Mouse (Mus musculus) brain, adult 2 months (tissue): ENCODE data around the gene Olfr814.
"Not testable (repeated sequence)": the region's sequence is repeated elsewhere in the genome, so short reads cannot be mapped to it uniquely, and the experiment has no call there.

Experiments used
- DNase-seq: peaks from one replicate; pipeline ENCODE4 v3.0.0; 2011; ENCODE audit warnings: low read depth, low spot score

Olfr814 gene

DNA sequence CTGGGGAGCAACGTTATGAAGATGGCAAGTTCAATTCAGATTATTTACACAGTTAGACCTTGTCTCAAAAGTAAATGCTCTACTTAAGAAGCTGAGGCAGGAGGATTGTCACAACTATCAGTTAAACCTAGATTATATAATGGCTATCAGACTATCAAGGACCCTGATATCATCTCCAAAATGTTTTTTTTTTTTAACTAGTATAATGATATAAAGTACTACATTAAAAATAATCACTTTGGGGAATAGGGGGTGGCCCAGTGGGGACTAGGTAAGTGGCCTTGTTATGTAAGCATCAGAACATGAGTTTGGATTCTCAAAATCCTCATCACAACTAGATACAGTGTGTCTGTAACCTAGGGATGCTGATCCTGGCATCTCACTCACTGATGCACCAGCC lies at the start of gene Olfr814:
Gene Olfr814 (minus strand): TSS at position 101 of the 400 bp plus-strand sequence.
- not testable (repeated sequence) for DNase-seq

GRCm38 (mm10) chr10:129915497-129915896 lies 35.8 kb upstream of the Olfr814 start, which contains the start of gene Olfr816:
Olfr816 (minus strand) TSS chr10:129915597.
- DNase-seq: no peak

DNA sequence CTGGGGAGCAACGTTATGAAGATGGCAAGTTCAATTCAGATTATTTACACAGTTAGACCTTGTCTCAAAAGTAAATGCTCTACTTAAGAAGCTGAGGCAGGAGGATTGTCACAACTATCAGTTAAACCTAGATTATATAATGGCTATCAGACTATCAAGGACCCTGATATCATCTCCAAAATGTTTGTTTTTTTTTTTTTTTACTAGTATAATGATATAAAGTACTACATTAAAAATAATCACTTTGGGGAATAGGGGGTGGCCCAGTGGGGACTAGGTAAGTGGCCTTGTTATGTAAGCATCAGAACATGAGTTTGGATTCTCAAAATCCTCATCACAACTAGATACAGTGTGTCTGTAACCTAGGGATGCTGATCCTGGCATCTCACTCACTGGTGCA lies 26.1 kb upstream of the Olfr814 start, which contains the start of gene Olfr815:
Gene Olfr815 (minus strand): TSS at position 101 of the 400 bp plus-strand sequence.
- DNase-seq: not testable (repeated sequence)

DNA sequence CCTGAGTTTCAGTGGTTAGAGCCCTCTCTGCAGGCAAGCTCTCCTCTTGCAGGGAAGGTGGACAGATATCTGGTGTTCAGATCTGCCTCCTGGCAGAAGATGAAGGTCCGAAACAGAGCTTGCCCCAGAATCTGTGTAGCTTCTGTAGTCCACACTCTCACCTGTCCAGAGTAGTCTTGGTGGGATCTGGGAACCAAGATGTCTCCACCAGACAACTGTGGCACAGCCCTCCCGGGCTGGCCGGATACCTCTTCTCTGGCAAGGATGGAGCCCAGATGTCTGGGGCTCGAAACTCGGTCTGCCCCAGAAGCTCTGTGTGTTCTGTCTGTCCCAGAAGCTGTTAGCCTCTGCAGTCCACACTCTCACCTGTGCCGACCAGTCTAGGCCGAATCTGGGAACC lies 6.3 kb upstream of the Olfr814 start:
- DNase-seq: no peak

DNA sequence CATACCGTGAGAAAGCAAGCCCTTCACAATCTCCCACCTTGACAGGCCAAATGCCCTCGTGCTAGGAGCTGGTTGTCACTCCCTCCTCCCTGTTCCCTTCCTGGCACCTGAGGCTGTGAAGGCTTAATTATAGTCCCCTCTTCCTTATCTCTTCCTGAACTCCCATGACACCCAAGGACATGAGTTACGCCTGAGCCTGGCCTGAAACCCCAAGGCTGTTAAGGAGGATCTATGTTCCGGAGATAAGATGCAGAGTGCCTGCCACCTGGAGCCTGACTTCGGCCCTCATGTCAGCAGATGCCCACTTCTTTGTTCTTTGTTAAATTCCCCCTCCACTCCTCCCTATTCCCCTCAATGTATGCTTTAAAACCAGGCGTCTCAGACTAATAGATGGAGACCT lies 5.8 kb upstream of the Olfr814 start:
- not testable (repeated sequence) for DNase-seq

GRCm38 (mm10) chr10:129855067-129855466 lies 24.6 kb downstream of the Olfr814 start, which contains the start of gene Olfr813:
Olfr813 (plus strand) TSS chr10:129855367.
- DNase-seq: no peak

GRCm38 (mm10) chr10:129847343-129847742 lies 32.3 kb downstream of the Olfr814 start:
- no peak for DNase-seq

DNA sequence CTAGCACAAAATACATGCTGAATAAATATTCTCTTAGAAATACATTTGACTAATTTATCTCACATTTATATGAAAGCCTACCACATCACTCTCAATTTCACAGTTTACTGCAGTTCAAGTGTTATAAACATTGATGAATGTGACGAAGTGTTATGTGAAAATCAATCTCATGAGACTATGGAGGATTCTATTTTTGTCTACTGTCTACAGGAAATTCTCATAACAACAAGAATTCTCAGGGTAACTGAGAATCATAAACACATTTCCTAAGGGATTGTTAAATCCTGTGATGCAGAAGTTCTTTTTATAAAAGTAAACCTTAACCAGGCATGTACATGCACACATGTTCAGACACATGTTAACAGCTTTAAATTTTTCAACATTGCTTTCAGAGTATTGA lies 33.7 kb downstream of the Olfr814 start, which contains the start of gene Olfr812:
Gene Olfr812 (minus strand): TSS at position 101 of the 400 bp plus-strand sequence.
- no peak for DNase-seq
